Mouse (Mus musculus) embryonic facial prominence, embryonic 13.5 days (tissue): Measurements from ENCODE around the gene Tmem192. TPM values are rescaled to one million over a fixed set of nuclear protein-coding genes. Genes with fewer than 3 reads are reported as not detected.

Source experiments
- ATAC-seq: fragments of 200-750 bp; cut with Nextera tagmentation; 2 replicates; pipeline ENCODE4 v1.8.0; 2017; ENCODE audit warnings: low read depth; ENCODE audit not compliant: insufficient number of reproducible peaks, insufficient read depth, low FRiP score, low TSS enrichment
- H3K27ac ChIP-seq: fragments of 300-500 bp; sonication (generic); 2 replicates; pipeline ENCODE4 v1.5.1; 2015; ENCODE audit warnings: moderate library complexity, mild to moderate bottlenecking, inconsistent platforms
- H3K27me3 ChIP-seq: fragments of 300-500 bp; sonication (generic); 2 replicates; pipeline ENCODE4 v1.6.1; 2015; ENCODE audit warnings: mild to moderate bottlenecking, inconsistent platforms
- H3K36me3 ChIP-seq: fragments of 300-500 bp; sonication (generic); 2 replicates; pipeline ENCODE4 v1.6.1; 2015; ENCODE audit warnings: mild to moderate bottlenecking, inconsistent platforms
- H3K4me1 ChIP-seq: fragments of 300-500 bp; sonication (generic); 2 replicates; pipeline ENCODE4 v1.6.1; 2015; ENCODE audit warnings: inconsistent platforms
- H3K4me2 ChIP-seq: fragments of 300-500 bp; sonication (generic); 2 replicates; pipeline ENCODE4 v1.6.1; 2015; ENCODE audit warnings: moderate library complexity, mild to moderate bottlenecking, inconsistent platforms
- H3K4me3 ChIP-seq: fragments of 300-500 bp; sonication (generic); 2 replicates; pipeline ENCODE4 v1.5.1; 2015; ENCODE audit warnings: mild to moderate bottlenecking, inconsistent platforms
- H3K9ac ChIP-seq: fragments of 300-500 bp; sonication (generic); 2 replicates; pipeline ENCODE4 v1.6.1; 2015; ENCODE audit warnings: mild to moderate bottlenecking, inconsistent platforms
- H3K9me3 ChIP-seq: fragments of 300-500 bp; sonication (generic); 2 replicates; pipeline ENCODE4 v1.6.1; 2016; ENCODE audit warnings: inconsistent platforms
- WGBS: fragments of 180-500 bp; shearing (Covaris S2); methylation state at CpG from one replicate; pipeline ENCODE4 v1.1.7; 2015; ENCODE audit warnings: mixed read lengths; 5-methylcytosine and 5-hydroxymethylcytosine counted together
- polyA plus RNA-seq: library from polyadenylated mRNA; unstranded; fragments of >200 nt; fragmentation: Nextera tagmentation; extraction: Ambion mirVana; gene quantifications from 2 replicates; pipeline ENCODE4 v1.2.1, GENCODE M21; 2015

Tmem192 gene
- polyA plus RNA-seq, 1 experiment from 2014 or later: 24.8 TPM

GRCm38 (mm10) chr8:64934997-64935396 is 12.0 kb upstream of the Tmem192 start:
- Histone ChIP-seq H3K4me3 (no peak overlapping the region), H3K9ac (no peak overlapping the region), H3K4me2 (no peak overlapping the region), H3K36me3 (no peaks in the 10 kb centered on the region), H3K4me1 (no peaks in the 10 kb centered on the region; the same call in 1 of the 2 replicates), H3K27me3 (no peaks in the 10 kb centered on the region), H3K27ac (no peak overlapping the region), H3K9me3 (no peaks in the 10 kb centered on the region)
- no peak for ATAC-seq
- WGBS: 51% methylated on average over 3 of the region's 3 CpGs

GRCm38 (mm10) chr8:64941019-64941418 is 6.0 kb upstream of the Tmem192 start:
- no peak overlapping the region for H3K27ac ChIP-seq
- no peak overlapping the region for H3K4me3 ChIP-seq
- no peak for ATAC-seq
- no peaks in the 10 kb centered on the region for H3K9me3 ChIP-seq
- 75% methylated on average over 8 of the region's 8 CpGs for WGBS
- peaks cover 24% of the 10 kb centered on the region for H3K27me3 ChIP-seq
- no peak overlapping the region for H3K4me2 ChIP-seq
- H3K4me1 ChIP-seq: no peaks in the 10 kb centered on the region
- H3K9ac ChIP-seq: no peak overlapping the region
- H3K36me3 ChIP-seq: no peaks in the 10 kb centered on the region

- H3K4me1 ChIP-seq: 0 out of 2 replicates have a peak, but pooled peaks cover 2% of the 10 kb centered on the region
- 0 out of 2 replicates have a peak overlapping the region, but pooled peaks have one; percentile 14 for H3K4me2 ChIP-seq
- no peak for ATAC-seq
- WGBS: 12% methylated on average over 9 of the region's 9 CpGs
- peaks cover 24% of the 10 kb centered on the region for H3K27me3 ChIP-seq
- no peaks in the 10 kb centered on the region for H3K9me3 ChIP-seq
- H3K9ac ChIP-seq: no peak overlapping the region
- H3K27ac ChIP-seq: no peak overlapping the region
- no peaks in the 10 kb centered on the region for H3K36me3 ChIP-seq
- no peak overlapping the region for H3K4me3 ChIP-seq
Observed at GRCm38 (mm10) chr8:64941495-64941894, 5.5 kb upstream of the Tmem192 start.

- H3K9ac ChIP-seq: no peak overlapping the region
- no peak for ATAC-seq
- H3K4me1 ChIP-seq: peaks cover 5% of the 10 kb centered on the region; the same call in 1 of the 2 replicates
- H3K27ac ChIP-seq: no peak overlapping the region
- H3K9me3 ChIP-seq: no peaks in the 10 kb centered on the region
- 14% methylated on average over 5 of the region's 5 CpGs for WGBS
- H3K27me3 ChIP-seq: peaks cover 24% of the 10 kb centered on the region
- H3K36me3 ChIP-seq: no peaks in the 10 kb centered on the region
- H3K4me3 ChIP-seq: no peak overlapping the region
- H3K4me2 ChIP-seq: no peak overlapping the region
Observed at GRCm38 (mm10) chr8:64942946-64943345, 4.0 kb upstream of the Tmem192 start.

DNA sequence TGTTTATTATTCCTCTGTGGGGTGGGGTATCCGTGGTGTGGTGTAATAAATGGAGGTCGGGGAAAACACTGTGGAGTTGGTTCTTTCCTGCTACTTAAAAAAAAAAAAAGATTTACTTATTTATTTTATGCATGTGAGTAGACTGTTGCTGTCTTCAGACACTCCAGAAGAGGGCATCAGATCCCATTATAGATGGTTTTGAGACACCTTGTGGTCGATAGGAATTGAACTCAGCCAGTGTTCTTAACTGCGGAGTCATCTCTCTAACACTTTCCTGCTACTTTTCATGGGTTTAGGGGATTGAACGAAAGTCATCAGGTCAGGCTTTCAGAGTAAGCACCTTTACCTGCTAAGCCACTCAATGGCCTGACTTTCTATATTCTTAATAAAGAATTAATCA is 2.2 kb upstream of the Tmem192 start:
- no peak overlapping the region for H3K4me2 ChIP-seq
- H3K4me1 ChIP-seq: peaks cover 5% of the 10 kb centered on the region; the same call in 1 of the 2 replicates
- 27% methylated on average over 5 of the region's 5 CpGs for WGBS
- no peaks in the 10 kb centered on the region for H3K9me3 ChIP-seq
- ATAC-seq: no peak
- H3K4me3 ChIP-seq: no peak overlapping the region
- no peak overlapping the region for H3K9ac ChIP-seq
- H3K36me3 ChIP-seq: no peaks in the 10 kb centered on the region
- H3K27ac ChIP-seq: no peak overlapping the region
- H3K27me3 ChIP-seq: peaks cover 24% of the 10 kb centered on the region

DNA sequence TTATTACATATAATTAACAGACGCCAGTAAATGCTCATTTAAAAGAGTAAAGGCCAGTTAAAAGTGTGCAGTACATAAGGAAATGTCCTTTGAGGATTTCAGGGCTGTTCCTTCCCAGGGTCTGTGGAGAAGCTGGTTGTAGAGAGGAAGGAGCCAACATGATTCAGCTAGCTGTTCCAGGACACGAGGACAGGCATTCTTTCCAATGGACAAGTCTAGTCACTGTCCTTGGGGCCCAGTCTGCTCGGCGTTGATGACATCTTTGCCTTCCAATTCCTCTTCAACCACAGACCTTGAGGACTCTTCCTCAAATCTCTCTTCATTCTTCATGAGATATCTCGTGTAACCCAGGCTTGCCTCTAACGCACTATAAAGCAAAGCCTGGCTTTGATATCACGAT is 1.4 kb upstream of the Tmem192 start:
- Histone ChIP-seq H3K4me3 (no peak overlapping the region), H3K27me3 (peaks cover 24% of the 10 kb centered on the region), H3K4me1 (peaks cover 5% of the 10 kb centered on the region; the same call in 1 of the 2 replicates), H3K36me3 (no peaks in the 10 kb centered on the region), H3K27ac (no peak overlapping the region), H3K9ac (no peak overlapping the region), H3K4me2 (no peak overlapping the region), H3K9me3 (no peaks in the 10 kb centered on the region)
- ATAC-seq: no peak
- WGBS: 63% methylated on average over 7 of the region's 7 CpGs

- Histone ChIP-seq H3K4me2 (peak overlapping the region; percentile 67), H3K4me3 (peak overlapping the region; percentile 81), H3K36me3 (no peaks in the 10 kb centered on the region), H3K27ac (no peak overlapping the region), H3K9me3 (no peaks in the 10 kb centered on the region), H3K27me3 (peaks cover 24% of the 10 kb centered on the region), H3K9ac (no peak overlapping the region), H3K4me1 (peaks cover 5% of the 10 kb centered on the region; the same call in 1 of the 2 replicates)
- 53% methylated on average over 8 of the region's 8 CpGs for WGBS
- no peak for ATAC-seq
Observed at GRCm38 (mm10) chr8:64946441-64946819, 555 bp upstream of the Tmem192 start.

- no peaks in the 10 kb centered on the region for H3K9me3 ChIP-seq
- WGBS: 9% methylated on average over 10 of the region's 10 CpGs
- H3K4me3 ChIP-seq: peak overlapping the region; percentile 81
- no peaks in the 10 kb centered on the region for H3K36me3 ChIP-seq
- ATAC-seq: peak; percentile 12; the same call in 1 of the 2 replicates
- peaks cover 15% of the 10 kb centered on the region for H3K27me3 ChIP-seq
- peak overlapping the region; percentile 76 for H3K9ac ChIP-seq
- H3K27ac ChIP-seq: peak overlapping the region; percentile 69
- peaks cover 5% of the 10 kb centered on the region; the same call in 1 of the 2 replicates for H3K4me1 ChIP-seq
- H3K4me2 ChIP-seq: peak overlapping the region; percentile 67
Observed at GRCm38 (mm10) chr8:64947698-64948034, 681 bp downstream of the Tmem192 start.

- WGBS: 83% methylated on average over 1 of the region's 1 CpGs
- no peak overlapping the region for H3K9ac ChIP-seq
Observed at GRCm38 (mm10) chr8:64948371-64948770, 1.4 kb downstream of the Tmem192 start.

GRCm38 (mm10) chr8:64952101-64952500 is 5.1 kb downstream of the Tmem192 start:
- WGBS: 79% methylated on average over 6 of the region's 6 CpGs
- Histone ChIP-seq H3K27me3 (no peaks in the 10 kb centered on the region), H3K4me2 (no peak overlapping the region), H3K4me1 (peaks cover 2% of the 10 kb centered on the region; the same call in 1 of the 2 replicates), H3K9me3 (no peaks in the 10 kb centered on the region), H3K27ac (no peak overlapping the region), H3K9ac (no peak overlapping the region), H3K4me3 (no peak overlapping the region), H3K36me3 (no peaks in the 10 kb centered on the region)
- ATAC-seq: no peak

More at GRCm38 (mm10) chr8:64948371-64948770, 1.4 kb downstream of the Tmem192 start:
- no peaks in the 10 kb centered on the region for H3K9me3 ChIP-seq
- H3K36me3 ChIP-seq: no peaks in the 10 kb centered on the region
- peaks cover 8% of the 10 kb centered on the region for H3K27me3 ChIP-seq
- peaks cover 5% of the 10 kb centered on the region; the same call in 1 of the 2 replicates for H3K4me1 ChIP-seq
- H3K4me2 ChIP-seq: no peak overlapping the region
- H3K4me3 ChIP-seq: no peak overlapping the region
- no peak overlapping the region for H3K27ac ChIP-seq
- ATAC-seq: no peak

DNA sequence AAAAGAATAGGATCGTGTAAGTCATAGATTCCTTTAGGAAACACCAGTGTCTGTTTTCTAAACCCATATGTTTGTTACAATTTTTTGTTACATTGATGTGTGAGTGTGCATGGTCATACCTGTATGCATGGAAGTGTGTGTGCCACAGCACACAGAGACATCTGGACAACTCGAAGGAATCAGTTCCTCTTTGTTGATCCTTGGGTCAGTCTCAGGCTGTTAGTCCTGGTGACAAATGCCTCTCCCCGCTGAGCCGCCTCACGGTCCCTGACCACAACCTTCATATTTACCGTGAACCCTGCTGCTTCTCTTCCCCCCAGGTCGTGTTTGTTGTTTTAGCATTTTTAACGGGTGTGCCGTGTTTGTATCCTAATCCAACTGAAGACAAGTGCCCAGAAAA is 12.0 kb downstream of the Tmem192 start:
- H3K9ac ChIP-seq: no peak overlapping the region
- H3K4me2 ChIP-seq: no peak overlapping the region
- ATAC-seq: no peak
- no peaks in the 10 kb centered on the region for H3K4me1 ChIP-seq
- H3K9me3 ChIP-seq: no peaks in the 10 kb centered on the region
- H3K36me3 ChIP-seq: peaks cover 18% of the 10 kb centered on the region
- no peak overlapping the region for H3K4me3 ChIP-seq
- no peak overlapping the region for H3K27ac ChIP-seq
- WGBS: 85% methylated on average over 9 of the region's 9 CpGs
- H3K27me3 ChIP-seq: no peaks in the 10 kb centered on the region

- no peak overlapping the region for H3K27ac ChIP-seq
- no peak for ATAC-seq
Observed at GRCm38 (mm10) chr8:64962836-64963235, 15.9 kb downstream of the Tmem192 start.

More at GRCm38 (mm10) chr8:64962836-64963235, 15.9 kb downstream of the Tmem192 start:
- Histone ChIP-seq H3K36me3 (peaks cover 19% of the 10 kb centered on the region), H3K27me3 (no peaks in the 10 kb centered on the region), H3K4me2 (no peak overlapping the region), H3K4me3 (no peak overlapping the region), H3K4me1 (no peaks in the 10 kb centered on the region), H3K9ac (no peak overlapping the region), H3K9me3 (no peaks in the 10 kb centered on the region)
